Mouse (Mus musculus) megakaryocyte-erythroid progenitor cell, adult 5-6 weeks (primary cell): ENCODE measurements at regions not wholly inside any gene's neighbourhood (a gene's known extent, or its start where the extent isn't known, plus 50 kb on each side); places are given as distances from the start of the nearest gene placed in this dataset.

Experiments
- ATAC-seq: replicated peaks from 2 replicates; pipeline ENCODE4 v1.8.0; 2016; ENCODE audit warnings: mild to moderate bottlenecking, inconsistent platforms; ENCODE audit not compliant: severe bottlenecking, poor library complexity, low FRiP score, low TSS enrichment

GRCm38 (mm10) chr2:148517906-148518305 lies 74.5 kb upstream of the Cd93 start:
- no peak for ATAC-seq

GRCm38 (mm10) chr2:148510008-148510681 lies 66.8 kb upstream of the Cd93 start:
- ATAC-seq, result no peak

DNA sequence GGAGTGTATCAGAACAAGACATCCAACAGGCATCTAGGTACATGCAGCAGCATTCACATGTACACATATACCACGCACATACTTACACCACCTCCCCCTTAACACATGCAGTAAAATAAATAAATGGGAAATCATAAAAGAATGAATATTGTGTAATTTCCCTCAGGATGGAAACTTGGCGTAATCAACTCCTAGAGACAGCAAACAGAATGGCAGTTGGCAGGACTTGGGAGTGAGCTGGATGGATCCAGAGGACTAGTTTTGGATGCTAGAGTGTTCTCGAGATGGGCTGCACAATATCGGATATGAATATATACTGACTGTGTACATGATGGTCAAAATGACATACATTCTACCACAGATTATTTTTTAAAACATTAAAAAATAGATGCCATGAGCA lies 66.0 kb upstream of the Cd93 start:
- ATAC-seq, result no peak

DNA sequence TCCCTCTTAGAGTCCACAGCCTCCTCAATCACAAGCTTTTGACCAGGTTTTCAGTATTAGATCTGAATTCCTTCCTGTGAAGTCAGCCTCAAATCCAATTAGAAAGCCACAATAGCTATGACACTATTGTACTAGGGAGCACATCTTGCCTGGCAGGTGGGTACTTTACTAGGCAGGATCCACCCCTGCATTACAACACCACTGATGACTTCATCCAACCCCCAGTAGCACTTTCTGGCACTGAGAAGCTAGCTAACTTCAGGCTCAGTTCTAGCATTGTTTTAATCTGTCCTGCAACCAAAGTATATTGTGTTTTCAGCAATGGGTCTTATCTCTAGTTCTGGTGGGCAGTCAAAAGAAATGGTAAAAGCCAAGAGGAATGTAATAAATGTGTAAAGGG lies 64.2 kb upstream of the Cd93 start:
- no peak for ATAC-seq

- ATAC-seq, result no peak
Observed at GRCm38 (mm10) chr2:148506966-148507365, 63.6 kb upstream of the Cd93 start.

GRCm38 (mm10) chr2:148505651-148506050 lies 62.3 kb upstream of the Cd93 start:
- ATAC-seq, result peak; percentile 59; the same call in 1 of the 2 replicates

DNA sequence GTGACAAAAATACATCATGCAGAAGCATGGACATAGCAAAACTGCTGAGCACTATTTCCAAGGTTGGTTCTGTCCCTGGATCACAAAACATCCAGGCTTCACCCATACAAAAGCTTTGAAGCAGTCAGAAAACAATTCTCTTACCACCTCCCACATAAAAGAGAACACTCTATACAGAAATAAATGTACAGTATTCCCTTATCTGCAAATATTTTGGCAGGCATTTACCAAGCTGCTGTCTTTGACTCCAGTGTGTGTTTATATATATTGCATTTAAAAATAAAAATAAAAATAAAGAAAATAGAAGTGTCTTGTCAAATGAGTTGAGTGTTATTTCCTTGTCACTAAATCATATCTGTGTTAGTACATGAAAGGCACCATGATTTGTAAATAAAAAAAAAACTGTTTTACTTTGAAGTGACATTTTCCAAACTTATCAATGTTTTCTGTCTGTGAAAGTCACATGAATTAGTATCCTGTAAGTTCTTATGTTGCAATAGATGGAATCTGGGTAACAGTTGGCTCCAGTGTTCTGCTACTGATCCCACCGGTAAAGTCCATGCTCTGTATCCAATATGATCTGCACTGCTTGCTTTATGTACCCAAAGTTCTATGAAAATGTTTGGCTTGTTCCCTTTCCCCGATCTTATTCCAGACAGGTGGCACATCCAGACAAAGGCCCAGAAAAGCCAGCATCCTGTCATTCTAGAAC lies 59.9 kb upstream of the Cd93 start:
- ATAC-seq, result no peak

DNA sequence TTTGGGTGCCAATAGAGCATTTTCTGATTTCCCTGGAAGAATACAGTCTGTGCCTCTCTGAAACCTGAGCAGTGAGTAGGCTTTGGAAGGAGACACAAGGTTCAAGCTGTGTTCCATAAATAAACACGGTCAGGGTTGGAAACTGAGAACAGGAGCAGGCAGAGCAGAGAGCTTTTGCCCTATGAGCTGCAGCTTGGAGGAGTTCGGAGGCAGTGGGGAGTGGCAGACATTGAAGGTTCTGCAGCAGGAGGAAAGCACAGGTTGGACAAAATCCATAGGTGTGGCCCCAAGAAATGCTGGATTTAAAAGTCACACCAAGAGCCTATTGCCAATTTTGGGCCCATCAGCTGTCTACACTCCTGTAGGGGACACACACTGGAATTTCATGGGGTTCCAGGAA lies 59.0 kb upstream of the Cd93 start:
- no peak for ATAC-seq

- ATAC-seq, result no peak
Observed at GRCm38 (mm10) chr2:148500235-148500936, 57.0 kb upstream of the Cd93 start.

GRCm38 (mm10) chr2:148497452-148498302 lies 54.3 kb upstream of the Cd93 start:
- no peak for ATAC-seq

- ATAC-seq, result no peak
Observed at GRCm38 (mm10) chr2:148496151-148497040, 53.0 kb upstream of the Cd93 start.

- ATAC-seq, result no peak
Observed at GRCm38 (mm10) chr2:148495485-148495884, 52.1 kb upstream of the Cd93 start.

DNA sequence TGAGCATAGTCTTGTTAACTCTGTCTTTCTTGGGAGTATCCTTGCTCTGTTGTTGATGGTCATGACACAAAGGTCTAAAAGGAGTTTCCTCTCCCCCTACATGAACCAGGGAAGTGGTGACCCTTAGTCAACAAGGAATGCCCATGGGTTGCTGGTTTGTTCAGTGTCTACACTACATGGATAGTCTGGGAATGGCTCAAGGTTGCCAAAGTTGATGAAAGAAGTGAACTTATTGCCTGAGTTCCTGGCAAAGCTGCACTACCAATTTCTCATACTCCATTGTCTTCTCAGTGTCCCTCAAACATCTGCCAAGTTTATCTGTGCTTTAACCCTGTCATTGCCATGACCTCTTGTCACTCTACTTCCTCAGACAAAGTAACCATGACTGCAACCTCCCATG lies 49.9 kb upstream of the Cd93 start:
- ATAC-seq, result no peak
